Mouse (Mus musculus) spleen, embryonic (tissue): Measurements from ENCODE around the gene Pax7.

Experiments
- CTCF ChIA-PET: fragments of 350-600 bp; sonication (Branson Sonifier 250); formaldehyde crosslinking; loops from one replicate; lab custom pipeline; 2022; lab: Charles Lee

Gene Pax7

GRCm38 (mm10) chr4:139698602-139699001 is 134.7 kb downstream of the Pax7 start:
- CTCF ChIA-PET = interaction anchor here (0.7 kb wide), 1 partner anchor 11 kb away, joined by 7 read pairs; no protein-coding TSS in a partner anchor

- CTCF ChIA-PET = no interaction called here
Measured at GRCm38 (mm10) chr4:139697755-139698154, 135.6 kb downstream of the Pax7 start.

- CTCF ChIA-PET = no interaction called here
Measured at GRCm38 (mm10) chr4:139693315-139693714, 140.0 kb downstream of the Pax7 start.

- CTCF ChIA-PET = no interaction called here
Measured at GRCm38 (mm10) chr4:139689627-139690269, 143.6 kb downstream of the Pax7 start.

GRCm38 (mm10) chr4:139688058-139688457 is 145.3 kb downstream of the Pax7 start:
- CTCF ChIA-PET = no interaction called here
